Mouse (Mus musculus) hindbrain, embryonic 12.5 days (tissue): ENCODE measurements at regions not wholly inside any gene's neighbourhood (a gene's known extent, or its start where the extent isn't known, plus 50 kb on each side); places are given as distances from the start of the nearest gene placed in this dataset.
A peak's percentile ranks its signal among the peaks of the same experiment; 100 is the strongest.

Experiments
- ATAC-seq: fragments of 200-750 bp; cut with Nextera tagmentation; 2 replicates; pipeline ENCODE4 v1.8.0; 2017; ENCODE audit warnings: moderate TSS enrichment; ENCODE audit not compliant: low FRiP score
- H3K27ac ChIP-seq: fragments of 300-500 bp; sonication (generic); 2 replicates; pipeline ENCODE4 v1.5.1; 2016; ENCODE audit warnings: mild to moderate bottlenecking
- H3K27me3 ChIP-seq: fragments of 300-500 bp; sonication (generic); 2 replicates; pipeline ENCODE4 v1.6.1; 2016; ENCODE audit warnings: mild to moderate bottlenecking
- H3K36me3 ChIP-seq: fragments of 300-500 bp; sonication (generic); 2 replicates; pipeline ENCODE4 v1.6.1; 2016; ENCODE audit warnings: mild to moderate bottlenecking
- H3K4me1 ChIP-seq: fragments of 300-500 bp; sonication (generic); 2 replicates; pipeline ENCODE4 v1.6.1; 2016
- H3K4me2 ChIP-seq: fragments of 300-500 bp; sonication (generic); replicated peaks from 2 replicates; pipeline ENCODE4 v1.6.1; 2016; ENCODE audit warnings: mild to moderate bottlenecking
- H3K4me3 ChIP-seq: fragments of 300-500 bp; sonication (generic); 2 replicates; pipeline ENCODE4 v1.5.1; 2016; ENCODE audit warnings: mild to moderate bottlenecking
- H3K9ac ChIP-seq: fragments of 300-500 bp; sonication (generic); 2 replicates; pipeline ENCODE4 v1.6.1; 2016; ENCODE audit warnings: mild to moderate bottlenecking, moderate library complexity
- H3K9me3 ChIP-seq: fragments of 300-500 bp; sonication (generic); replicated peaks from 2 replicates; pipeline ENCODE4 v1.6.1; 2016; ENCODE audit warnings: mild to moderate bottlenecking
- WGBS: fragments of 180-500 bp; shearing (Covaris S2); methylation state at CpG from one replicate; pipeline ENCODE4 v1.1.7; 2016; 5-methylcytosine and 5-hydroxymethylcytosine counted together

GRCm38 (mm10) chr16:29829457-29829856 lies 234.7 kb upstream of the Hes1 start:
- 84% methylated on average over 9 of the region's 9 CpGs for WGBS
- H3K36me3 ChIP-seq, result no peaks in the 10 kb centered on the region
- no peaks in the 10 kb centered on the region for H3K4me1 ChIP-seq
- peaks cover 39% of the 10 kb centered on the region for H3K27me3 ChIP-seq
- H3K27ac ChIP-seq, result no peak overlapping the region
- H3K9ac ChIP-seq, result no peak overlapping the region
- no peaks in the 10 kb centered on the region for H3K9me3 ChIP-seq
- no peak overlapping the region for H3K4me2 ChIP-seq
- H3K4me3 ChIP-seq, result no peak overlapping the region
- no peak for ATAC-seq

- Histone ChIP-seq H3K9me3 (no peaks in the 10 kb centered on the region), H3K27ac (no peak overlapping the region), H3K4me2 (no peak overlapping the region), H3K4me3 (no peak overlapping the region), H3K9ac (no peak overlapping the region), H3K4me1 (no peaks in the 10 kb centered on the region), H3K36me3 (no peaks in the 10 kb centered on the region), H3K27me3 (peaks cover 43% of the 10 kb centered on the region)
- no peak for ATAC-seq
Observed at GRCm38 (mm10) chr16:29830101-29830500, 234.1 kb upstream of the Hes1 start.

DNA sequence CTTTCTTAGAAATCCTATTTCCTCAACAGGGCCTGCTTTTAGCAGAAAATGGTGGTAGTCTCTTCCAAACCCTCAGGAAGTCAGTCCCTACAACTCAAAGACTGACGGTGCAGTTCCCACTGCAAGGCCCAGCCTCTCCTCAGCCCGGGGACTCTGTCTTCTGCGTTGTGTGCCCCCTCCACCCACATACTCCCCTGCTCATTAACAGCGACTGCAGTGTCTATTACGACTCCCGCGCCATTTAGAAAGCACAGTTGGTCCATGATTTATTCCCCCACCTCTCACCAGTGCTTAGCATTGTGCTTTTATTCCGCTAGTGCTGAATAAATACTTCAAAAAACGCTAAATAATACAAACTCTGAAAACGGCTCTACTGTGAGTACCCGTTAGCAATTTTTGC lies 230.9 kb upstream of the Hes1 start:
- no peak overlapping the region for H3K9ac ChIP-seq
- 66% methylated on average over 11 of the region's 11 CpGs for WGBS
- H3K27me3 ChIP-seq, result peaks cover 64% of the 10 kb centered on the region
- H3K9me3 ChIP-seq, result no peaks in the 10 kb centered on the region
- no peak overlapping the region for H3K4me2 ChIP-seq
- H3K36me3 ChIP-seq, result no peaks in the 10 kb centered on the region
- no peak for ATAC-seq
- H3K4me3 ChIP-seq, result no peak overlapping the region
- no peak overlapping the region for H3K27ac ChIP-seq
- H3K4me1 ChIP-seq, result peaks cover 10% of the 10 kb centered on the region

GRCm38 (mm10) chr16:29833875-29834274 lies 230.3 kb upstream of the Hes1 start:
- no peak for ATAC-seq
- H3K36me3 ChIP-seq, result no peaks in the 10 kb centered on the region
- H3K4me1 ChIP-seq, result peaks cover 10% of the 10 kb centered on the region
- 69% methylated on average over 6 of the region's 6 CpGs for WGBS
- H3K4me3 ChIP-seq, result no peak overlapping the region
- no peak overlapping the region for H3K27ac ChIP-seq
- peaks cover 65% of the 10 kb centered on the region for H3K27me3 ChIP-seq
- no peak overlapping the region for H3K9ac ChIP-seq
- no peaks in the 10 kb centered on the region for H3K9me3 ChIP-seq
- no peak overlapping the region for H3K4me2 ChIP-seq

GRCm38 (mm10) chr16:29834669-29835068 lies 229.5 kb upstream of the Hes1 start:
- no peak overlapping the region for H3K4me2 ChIP-seq
- no peak for ATAC-seq
- 56% methylated on average over 6 of the region's 6 CpGs for WGBS
- H3K27me3 ChIP-seq, result peaks cover 66% of the 10 kb centered on the region
- no peak overlapping the region for H3K4me3 ChIP-seq
- no peaks in the 10 kb centered on the region for H3K36me3 ChIP-seq
- no peak overlapping the region for H3K27ac ChIP-seq
- H3K4me1 ChIP-seq, result peaks cover 16% of the 10 kb centered on the region
- H3K9me3 ChIP-seq, result no peaks in the 10 kb centered on the region
- H3K9ac ChIP-seq, result no peak overlapping the region

GRCm38 (mm10) chr16:29837025-29837629 lies 227.1 kb upstream of the Hes1 start:
- Histone ChIP-seq H3K4me1 (peaks cover 16% of the 10 kb centered on the region), H3K4me3 (peak overlapping the region; percentile 21), H3K9me3 (no peaks in the 10 kb centered on the region), H3K9ac (no peak overlapping the region), H3K27me3 (peaks cover 73% of the 10 kb centered on the region), H3K36me3 (no peaks in the 10 kb centered on the region), H3K4me2 (peak overlapping the region; percentile 55), H3K27ac (no peak overlapping the region)
- ATAC-seq, result peak; percentile 65; the same call in 1 of the 2 replicates
- 6% methylated on average over 14 of the region's 14 CpGs for WGBS

- H3K36me3 ChIP-seq, result no peaks in the 10 kb centered on the region
- no peak overlapping the region for H3K27ac ChIP-seq
- ATAC-seq, result no peak
- H3K4me3 ChIP-seq, result no peak overlapping the region
- H3K4me1 ChIP-seq, result peaks cover 16% of the 10 kb centered on the region
- 30% methylated on average over 5 of the region's 5 CpGs for WGBS
- no peak overlapping the region for H3K9ac ChIP-seq
- H3K27me3 ChIP-seq, result peaks cover 77% of the 10 kb centered on the region
- H3K9me3 ChIP-seq, result no peaks in the 10 kb centered on the region
- no peak overlapping the region for H3K4me2 ChIP-seq
Observed at GRCm38 (mm10) chr16:29837874-29838273, 226.3 kb upstream of the Hes1 start.

DNA sequence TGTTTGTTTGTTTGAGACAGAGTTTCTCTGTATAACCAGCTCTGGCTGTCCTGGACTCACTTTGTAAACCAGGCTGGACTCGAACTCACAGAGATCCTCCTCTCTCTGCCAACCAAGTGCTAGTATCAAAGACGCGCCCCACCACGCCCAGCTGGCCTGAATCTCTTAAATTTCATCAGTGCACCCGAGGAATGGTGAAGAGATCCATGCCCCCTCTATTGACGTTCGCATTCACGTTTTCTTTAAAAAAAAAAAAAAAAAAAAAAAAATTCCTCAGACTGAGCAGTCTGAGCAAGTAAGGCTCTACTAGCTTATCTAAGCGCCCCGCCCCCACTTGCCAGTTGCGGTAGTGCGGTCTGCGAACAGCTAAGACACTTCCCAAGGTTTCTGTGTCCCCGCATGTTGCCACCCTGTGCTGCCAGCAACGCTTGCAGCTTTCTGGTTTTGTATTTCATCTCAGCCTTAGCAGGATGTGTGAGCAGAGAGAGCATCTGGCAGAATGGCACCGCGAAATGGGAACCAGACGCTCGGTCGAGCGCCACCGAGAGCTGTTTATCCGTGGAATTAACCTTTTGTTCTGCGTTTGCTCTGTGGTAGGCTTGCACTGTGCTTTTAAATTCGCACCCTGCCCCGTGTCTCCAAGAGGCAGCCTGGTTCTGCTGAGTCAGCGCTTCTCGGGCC lies 225.1 kb upstream of the Hes1 start:
- no peaks in the 10 kb centered on the region for H3K36me3 ChIP-seq
- H3K9ac ChIP-seq, result peak overlapping the region; percentile 42; the same call in 1 of the 2 replicates
- WGBS, result 8% methylated on average over 28 of the region's 28 CpGs
- peaks cover 77% of the 10 kb centered on the region for H3K27me3 ChIP-seq
- H3K9me3 ChIP-seq, result no peaks in the 10 kb centered on the region
- peak overlapping the region; percentile 26 for H3K4me3 ChIP-seq
- peak overlapping the region; percentile 54 for H3K4me2 ChIP-seq
- peak; percentile 32; the same call in 1 of the 2 replicates for ATAC-seq
- H3K27ac ChIP-seq, result no peak overlapping the region; the same call in 1 of the 2 replicates
- H3K4me1 ChIP-seq, result peaks cover 16% of the 10 kb centered on the region

GRCm38 (mm10) chr16:29839662-29840001 lies 224.6 kb upstream of the Hes1 start:
- Histone ChIP-seq H3K4me2 (peak overlapping the region; percentile 54), H3K36me3 (no peaks in the 10 kb centered on the region), H3K9ac (0 out of 2 replicates have a peak overlapping the region, but pooled peaks have one; percentile 42), H3K27ac (no peak overlapping the region; the same call in 1 of the 2 replicates), H3K27me3 (peaks cover 79% of the 10 kb centered on the region), H3K4me1 (peaks cover 18% of the 10 kb centered on the region), H3K9me3 (no peaks in the 10 kb centered on the region), H3K4me3 (peak overlapping the region; percentile 26)
- WGBS, result 19% methylated on average over 6 of the region's 6 CpGs
- peak; percentile 19; the same call in 1 of the 2 replicates for ATAC-seq

DNA sequence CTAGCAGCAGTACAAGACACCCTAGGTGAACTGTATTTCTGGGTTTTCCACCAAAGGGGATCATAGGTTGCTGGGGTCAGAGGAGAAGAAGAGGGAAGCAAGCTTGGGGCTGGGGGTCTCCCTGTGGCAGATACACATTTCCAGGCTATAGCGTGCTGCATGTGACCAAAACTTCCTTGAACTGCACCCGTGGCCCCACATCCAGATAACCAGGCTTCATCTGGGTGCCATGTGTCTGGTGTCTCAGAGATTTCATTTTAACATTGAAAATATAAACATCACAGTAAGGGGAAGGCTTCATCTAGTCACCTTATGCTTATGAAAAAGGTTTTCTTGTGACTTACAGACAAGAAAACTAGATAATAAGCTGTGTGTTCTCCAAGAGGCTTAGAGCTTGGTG lies 223.8 kb upstream of the Hes1 start:
- Histone ChIP-seq H3K27me3 (peaks cover 80% of the 10 kb centered on the region), H3K9ac (no peak overlapping the region), H3K4me2 (no peak overlapping the region), H3K4me1 (peaks cover 25% of the 10 kb centered on the region), H3K9me3 (no peaks in the 10 kb centered on the region), H3K36me3 (no peaks in the 10 kb centered on the region), H3K27ac (no peak overlapping the region), H3K4me3 (no peak overlapping the region)
- no peak for ATAC-seq
- 74% methylated on average over 2 of the region's 2 CpGs for WGBS

DNA sequence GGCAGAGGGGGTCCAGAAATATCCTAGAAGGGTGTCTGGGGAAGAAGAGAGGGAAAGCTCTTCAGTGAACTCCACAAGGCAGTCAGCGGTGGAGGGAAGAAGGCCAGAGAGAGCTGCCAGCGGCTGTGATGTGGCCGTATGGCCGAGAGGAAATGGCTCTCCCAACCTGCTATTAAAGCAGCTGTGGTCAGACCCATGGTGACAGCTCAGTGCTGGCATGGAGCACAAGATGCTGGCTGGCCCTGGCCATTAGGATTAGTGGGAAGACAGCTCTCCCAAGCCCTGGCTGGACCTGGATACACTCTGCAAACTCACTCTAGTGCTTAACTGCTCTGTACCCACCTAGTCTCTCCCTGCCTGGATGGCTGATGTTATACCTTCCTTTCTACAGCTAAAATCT lies 223.1 kb upstream of the Hes1 start:
- no peak overlapping the region for H3K27ac ChIP-seq
- no peak overlapping the region for H3K4me3 ChIP-seq
- H3K9me3 ChIP-seq, result no peaks in the 10 kb centered on the region
- 70% methylated on average over 4 of the region's 4 CpGs for WGBS
- ATAC-seq, result no peak
- H3K36me3 ChIP-seq, result no peaks in the 10 kb centered on the region
- peaks cover 28% of the 10 kb centered on the region for H3K4me1 ChIP-seq
- H3K9ac ChIP-seq, result no peak overlapping the region
- H3K4me2 ChIP-seq, result no peak overlapping the region
- H3K27me3 ChIP-seq, result peaks cover 80% of the 10 kb centered on the region

DNA sequence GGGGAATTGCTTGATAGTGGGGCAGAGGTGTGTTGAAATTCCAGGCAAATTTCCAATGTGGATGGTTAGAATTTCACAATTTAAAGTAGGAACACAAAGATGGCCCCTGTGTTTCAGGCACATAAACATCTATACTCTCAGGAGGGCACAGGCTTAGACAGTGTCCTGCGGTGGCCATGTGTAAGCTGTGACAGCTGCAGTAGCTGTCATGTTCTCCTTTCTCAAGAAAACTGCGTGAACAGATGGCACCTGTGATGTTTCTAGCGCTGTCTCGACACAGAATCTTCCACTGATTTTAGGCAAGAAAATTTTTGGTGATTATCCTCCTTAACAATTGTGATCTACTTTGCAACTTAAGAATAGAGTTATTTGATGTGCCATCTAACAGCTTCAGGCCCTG lies 222.1 kb upstream of the Hes1 start:
- peaks cover 76% of the 10 kb centered on the region for H3K27me3 ChIP-seq
- H3K4me2 ChIP-seq, result no peak overlapping the region
- no peaks in the 10 kb centered on the region for H3K36me3 ChIP-seq
- H3K4me3 ChIP-seq, result no peak overlapping the region
- H3K9ac ChIP-seq, result no peak overlapping the region
- H3K27ac ChIP-seq, result no peak overlapping the region
- no peak for ATAC-seq
- H3K9me3 ChIP-seq, result no peaks in the 10 kb centered on the region
- 88% methylated on average over 4 of the region's 4 CpGs for WGBS
- peaks cover 23% of the 10 kb centered on the region for H3K4me1 ChIP-seq

- WGBS, result 91% methylated on average over 7 of the region's 7 CpGs
Observed at GRCm38 (mm10) chr16:29843490-29843889, 220.7 kb upstream of the Hes1 start.

More at GRCm38 (mm10) chr16:29843490-29843889, 220.7 kb upstream of the Hes1 start:
- Histone ChIP-seq H3K36me3 (no peaks in the 10 kb centered on the region), H3K4me1 (peaks cover 18% of the 10 kb centered on the region), H3K4me3 (no peak overlapping the region), H3K9me3 (no peaks in the 10 kb centered on the region), H3K27me3 (peaks cover 81% of the 10 kb centered on the region), H3K27ac (no peak overlapping the region), H3K9ac (no peak overlapping the region), H3K4me2 (no peak overlapping the region)
- no peak for ATAC-seq
